Mouse (Mus musculus): ENCODE data around the gene Sdhaf1. TPM values are rescaled to one million over a fixed set of nuclear protein-coding genes. Genes with fewer than 3 reads are reported as not detected.

The Sdhaf1 gene
- polyA plus RNA-seq (2015; fragmentation: Nextera tagmentation; extraction: Ambion mirVana), result 4.3 and 5.1 TPM in 2 replicates

- no peaks in the 10 kb centered on the region for H3K9me3 ChIP-seq (replicated peaks)
- 0 out of 2 replicates have a peak, but pooled peaks cover 4% of the 10 kb centered on the region for H3K27me3 ChIP-seq
- H3K4me2 ChIP-seq, result peak within 1 kb of the TSS; percentile 96
- WGBS (ENCODE audit: insufficient replicate concordance), result 61% methylated on average over 3 of the region's 3 CpGs
- ATAC-seq (ENCODE audit: insufficient read depth), result no peak
- peak within 1 kb of the TSS; percentile 73 for H3K27ac ChIP-seq (replicated peaks)
- peaks cover 28% of the 10 kb centered on the region for H3K4me1 ChIP-seq (replicated peaks)
- no peaks in the 10 kb centered on the region for H3K36me3 ChIP-seq (replicated peaks)
- peak within 1 kb of the TSS; percentile 78 for H3K4me3 ChIP-seq (replicated peaks)
- H3K9ac ChIP-seq, result peak within 1 kb of the TSS; percentile 48
Observed at GRCm38 (mm10) chr7:30323795-30324194, at the start of gene Sdhaf1. TSS of gene Sdhaf1 (minus strand) at chr7:30323895.

- H3K9ac ChIP-seq, result no peak overlapping the region
- no peaks in the 10 kb centered on the region for H3K36me3 ChIP-seq (replicated peaks)
- 56% methylated on average over 2 of the region's 2 CpGs for WGBS (ENCODE audit: insufficient replicate concordance)
- H3K4me2 ChIP-seq, result no peak overlapping the region
- no peaks in the 10 kb centered on the region for H3K9me3 ChIP-seq (replicated peaks)
- no peak overlapping the region for H3K4me3 ChIP-seq (replicated peaks)
- H3K4me1 ChIP-seq (replicated peaks), result no peaks in the 10 kb centered on the region
- H3K27me3 ChIP-seq, result peaks cover 19% of the 10 kb centered on the region
- ATAC-seq (ENCODE audit: insufficient read depth), result no peak
- H3K27ac ChIP-seq (replicated peaks), result no peak overlapping the region
Observed at GRCm38 (mm10) chr7:30367466-30367865, 43.8 kb upstream of the Sdhaf1 start.

GRCm38 (mm10) chr7:30363344-30363738 lies 39.6 kb upstream of the Sdhaf1 start:
- peaks cover 30% of the 10 kb centered on the region for H3K27me3 ChIP-seq
- no peaks in the 10 kb centered on the region for H3K9me3 ChIP-seq (replicated peaks)
- no peak overlapping the region for H3K27ac ChIP-seq (replicated peaks)
- peak overlapping the region; percentile 58 for H3K4me2 ChIP-seq
- H3K4me3 ChIP-seq (replicated peaks), result peak overlapping the region; percentile 51; the same call in 1 of the 2 replicates
- no peak overlapping the region for H3K9ac ChIP-seq
- H3K36me3 ChIP-seq (replicated peaks), result no peaks in the 10 kb centered on the region
- peaks cover under 1% of the 10 kb centered on the region; the same call in 1 of the 2 replicates for H3K4me1 ChIP-seq (replicated peaks)
- 58% methylated on average over 6 of the region's 6 CpGs for WGBS (ENCODE audit: insufficient replicate concordance)
- no peak for ATAC-seq (ENCODE audit: insufficient read depth)

- peak within 1 kb of the TSS; percentile 58 for H3K4me2 ChIP-seq
- peak within 1 kb of the TSS; percentile 40; the same call in 1 of the 2 replicates for H3K9ac ChIP-seq
- peaks cover 5% of the 10 kb centered on the region; the same call in 1 of the 2 replicates for H3K4me1 ChIP-seq (replicated peaks)
- 2% methylated on average over 51 of the region's 55 CpGs for WGBS (ENCODE audit: insufficient replicate concordance)
- H3K9me3 ChIP-seq (replicated peaks), result no peaks in the 10 kb centered on the region
- H3K27ac ChIP-seq (replicated peaks), result no peak within 1 kb of the TSS
- no peak for ATAC-seq (ENCODE audit: insufficient read depth)
- peak within 1 kb of the TSS; percentile 51 for H3K4me3 ChIP-seq (replicated peaks)
- H3K36me3 ChIP-seq (replicated peaks), result no peaks in the 10 kb centered on the region
- H3K27me3 ChIP-seq, result peaks cover 30% of the 10 kb centered on the region
Observed at GRCm38 (mm10) chr7:30362652-30363343, 39.1 kb upstream of the Sdhaf1 start, which contains the start of gene Lrfn3. TSS of gene Lrfn3 (minus strand) at chr7:30362772.

GRCm38 (mm10) chr7:30360028-30360427 lies 36.3 kb upstream of the Sdhaf1 start:
- Histone ChIP-seq H3K27ac (replicated peaks) (peak overlapping the region; percentile 71), H3K27me3 (peaks cover 30% of the 10 kb centered on the region), H3K9me3 (replicated peaks) (no peaks in the 10 kb centered on the region), H3K4me2 (peak overlapping the region; percentile 44), H3K36me3 (replicated peaks) (no peaks in the 10 kb centered on the region), H3K4me3 (replicated peaks) (peak overlapping the region; percentile 25; the same call in 1 of the 2 replicates), H3K4me1 (replicated peaks) (peaks cover 14% of the 10 kb centered on the region; the same call in 1 of the 2 replicates), H3K9ac (no peak overlapping the region)
- ATAC-seq (ENCODE audit: insufficient read depth), result no peak
- 73% methylated on average over 17 of the region's 17 CpGs for WGBS (ENCODE audit: insufficient replicate concordance)

GRCm38 (mm10) chr7:30359276-30359865 lies 35.7 kb upstream of the Sdhaf1 start:
- WGBS (ENCODE audit: insufficient replicate concordance), result 74% methylated on average over 31 of the region's 31 CpGs
- H3K36me3 ChIP-seq (replicated peaks), result no peaks in the 10 kb centered on the region
- no peak overlapping the region for H3K9ac ChIP-seq
- H3K27ac ChIP-seq (replicated peaks), result peak overlapping the region; percentile 71
- peak overlapping the region; percentile 25 for H3K4me3 ChIP-seq (replicated peaks)
- H3K4me1 ChIP-seq (replicated peaks), result peaks cover 20% of the 10 kb centered on the region
- H3K4me2 ChIP-seq, result peak overlapping the region; percentile 44
- H3K9me3 ChIP-seq (replicated peaks), result no peaks in the 10 kb centered on the region
- H3K27me3 ChIP-seq, result peaks cover 30% of the 10 kb centered on the region
- no peak for ATAC-seq (ENCODE audit: insufficient read depth)

GRCm38 (mm10) chr7:30358378-30359186 lies 34.9 kb upstream of the Sdhaf1 start:
- 46% methylated on average over 7 of the region's 7 CpGs for WGBS (ENCODE audit: insufficient replicate concordance)
- Histone ChIP-seq H3K36me3 (replicated peaks) (no peaks in the 10 kb centered on the region), H3K9ac (no peak overlapping the region)

GRCm38 (mm10) chr7:30354059-30354458 lies 30.4 kb upstream of the Sdhaf1 start:
- peaks cover 27% of the 10 kb centered on the region for H3K4me1 ChIP-seq (replicated peaks)
- WGBS (ENCODE audit: insufficient replicate concordance), result 51% methylated on average over 4 of the region's 4 CpGs
- H3K27ac ChIP-seq (replicated peaks), result peak overlapping the region; percentile 68
- peaks cover 14% of the 10 kb centered on the region; the same call in 1 of the 2 replicates for H3K27me3 ChIP-seq
- no peaks in the 10 kb centered on the region for H3K36me3 ChIP-seq (replicated peaks)
- H3K4me2 ChIP-seq, result 0 out of 2 replicates have a peak overlapping the region, but pooled peaks have one; percentile 0
- no peak overlapping the region for H3K9ac ChIP-seq
- ATAC-seq (ENCODE audit: insufficient read depth), result peak; percentile 35; the same call in 1 of the 2 replicates
- no peak overlapping the region for H3K4me3 ChIP-seq (replicated peaks)
- H3K9me3 ChIP-seq (replicated peaks), result no peaks in the 10 kb centered on the region

More at GRCm38 (mm10) chr7:30358378-30359186, 34.9 kb upstream of the Sdhaf1 start:
- Histone ChIP-seq H3K27ac (replicated peaks) (peak overlapping the region; percentile 71), H3K4me3 (replicated peaks) (no peak overlapping the region), H3K4me1 (replicated peaks) (peaks cover 25% of the 10 kb centered on the region), H3K27me3 (peaks cover 22% of the 10 kb centered on the region), H3K4me2 (peak overlapping the region; percentile 44), H3K9me3 (replicated peaks) (no peaks in the 10 kb centered on the region)
- peak; percentile 50 for ATAC-seq (ENCODE audit: insufficient read depth)

GRCm38 (mm10) chr7:30353279-30353822 lies 29.7 kb upstream of the Sdhaf1 start:
- ATAC-seq (ENCODE audit: insufficient read depth), result no peak
- H3K36me3 ChIP-seq (replicated peaks), result no peaks in the 10 kb centered on the region
- peaks cover 21% of the 10 kb centered on the region for H3K27me3 ChIP-seq
- H3K9ac ChIP-seq, result no peak overlapping the region
- peaks cover 26% of the 10 kb centered on the region for H3K4me1 ChIP-seq (replicated peaks)
- no peak overlapping the region for H3K27ac ChIP-seq (replicated peaks)
- no peak overlapping the region for H3K4me2 ChIP-seq
- 13% methylated on average over 6 of the region's 6 CpGs for WGBS (ENCODE audit: insufficient replicate concordance)
- no peak overlapping the region for H3K4me3 ChIP-seq (replicated peaks)
- H3K9me3 ChIP-seq (replicated peaks), result no peaks in the 10 kb centered on the region

- H3K4me2 ChIP-seq, result no peak overlapping the region
- ATAC-seq (ENCODE audit: insufficient read depth), result no peak
- 2% methylated on average over 30 of the region's 30 CpGs for WGBS (ENCODE audit: insufficient replicate concordance)
- no peaks in the 10 kb centered on the region for H3K36me3 ChIP-seq (replicated peaks)
- no peak overlapping the region for H3K9ac ChIP-seq
- no peak overlapping the region for H3K27ac ChIP-seq (replicated peaks)
- H3K4me1 ChIP-seq (replicated peaks), result 0 out of 2 replicates have a peak, but pooled peaks cover 2% of the 10 kb centered on the region
- peaks cover 42% of the 10 kb centered on the region for H3K27me3 ChIP-seq
- H3K4me3 ChIP-seq (replicated peaks), result no peak overlapping the region
- no peaks in the 10 kb centered on the region for H3K9me3 ChIP-seq (replicated peaks)
Observed at GRCm38 (mm10) chr7:30347828-30348227, 24.1 kb upstream of the Sdhaf1 start.

Measured in liver, embryonic 15.5 days (tissue).